In the genomic region with DNA sequence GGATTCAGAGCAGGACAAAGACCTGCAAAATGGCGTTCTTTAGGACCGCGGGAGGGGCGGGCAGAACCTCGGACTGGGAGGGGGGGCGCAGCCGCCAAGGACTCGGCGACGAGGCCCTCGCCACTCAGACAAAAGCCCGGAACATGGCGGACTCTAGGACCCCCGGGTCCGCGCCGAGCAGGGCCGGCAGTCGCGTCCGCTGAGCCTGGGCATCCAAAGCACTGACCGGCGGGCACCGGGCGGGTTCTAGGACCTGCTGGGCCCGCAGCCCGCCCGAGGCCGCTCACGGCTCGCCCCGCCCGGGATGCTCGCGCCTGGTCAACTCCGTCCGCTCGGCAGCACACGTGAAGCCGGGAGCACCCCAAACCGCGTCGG, we compare ENCODE assay signal across 1 mouse cellular context.
TF ChIP-seq lines count a peak whose summit lies in the region.

No protein-coding gene starts in this region.

TF ChIP-seq in MEL, 35 proteins besides CTCF, POLR2A, EP300 and RAD21 (continued from another document):
- peak; percentile 24; the same call in 1 of the 2 replicates for TF ChIP-seq POLR2AphosphoS2 (IDR thresholded peaks at IDR 0.05; ENCODE audit: low read length)
- TF ChIP-seq NELFE (IDR thresholded peaks at IDR 0.05; ENCODE audit: low read depth, low read length), result peak; percentile 27
- TF ChIP-seq TBP (IDR thresholded peaks at IDR 0.05; ENCODE audit: low read depth, low read length), result 0 out of 2 replicates have a peak, but pooled peaks have one; percentile 45
- peak; percentile 44; the same call in 1 of the 2 replicates for TF ChIP-seq MXI1 (IDR thresholded peaks at IDR 0.05; ENCODE audit: low read depth, low read length)
- peak; percentile 63 for TF ChIP-seq ELF1 (IDR thresholded peaks at IDR 0.05; ENCODE audit: low read depth, low read length)
- no peak for TF ChIP-seq ZNF384 (IDR thresholded peaks at IDR 0.05; ENCODE audit: low read depth, low read length)
- TF ChIP-seq MAX (IDR thresholded peaks at IDR 0.05; ENCODE audit: low read length), result peak; percentile 48; the same call in 1 of the 2 replicates
- peak; percentile 31; the same call in 1 of the 2 replicates for TF ChIP-seq MAFK (IDR thresholded peaks at IDR 0.05; ENCODE audit: borderline replicate concordance, low read depth, low read length)
- TF ChIP-seq TCF12 (IDR thresholded peaks at IDR 0.05; ENCODE audit: low read depth, low read length), result peak; percentile 17; the same call in 1 of the 2 replicates
- TF ChIP-seq MEF2A (IDR thresholded peaks at IDR 0.05; ENCODE audit: extremely low read depth, insufficient replicate concordance, low read depth, low read length, poor library complexity, severe bottlenecking), result no peak
- 0 out of 2 replicates have a peak, but pooled peaks have one; percentile 43 for TF ChIP-seq GABPA (IDR thresholded peaks at IDR 0.05; ENCODE audit: low read depth, low read length)
